In the genomic region with DNA sequence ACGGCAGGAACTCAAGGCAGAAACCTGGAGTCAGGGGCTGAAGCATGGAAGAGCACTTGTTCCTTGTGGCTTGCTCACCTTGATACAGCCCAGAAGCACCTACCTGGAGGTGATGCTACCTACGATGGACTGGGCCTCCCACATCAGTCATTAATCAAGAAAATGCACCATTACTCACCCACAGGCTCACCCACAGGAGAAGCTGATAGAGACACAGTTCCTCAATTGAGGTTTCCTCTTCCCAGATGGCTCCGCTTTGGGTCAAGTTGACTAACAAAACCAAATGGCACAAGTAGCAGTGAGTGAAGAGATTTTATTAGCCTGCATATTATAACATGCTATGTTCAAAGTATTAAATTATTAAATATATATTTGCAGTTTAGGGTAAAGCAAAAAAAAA, we compare ENCODE assay signal across 19 mouse cellular contexts. TPM values are rescaled to one million over a fixed set of nuclear protein-coding genes. Genes with fewer than 3 reads are reported as not detected.
DNase-seq lines count a peak whose midpoint lies in the region; ATAC-seq lines count a peak whose summit lies in the region.
"Had no signal": no experiment of that assay in that cellular context is flagged by ENCODE, and none has a peak within 500 bp of the region (broad histone marks: within the 10 kb centered on the region; RNA-seq: fewer than 3 reads in every experiment).

No protein-coding gene starts in this region.

- DNase-seq in 416B (ENCODE audit: low read depth): peak; percentile 17
- DNase-seq in heart, postnatal 4 days: no peak
- DNase-seq in neural tube, embryonic 10.5 days (ENCODE audit: extremely low spot score, low spot score): no peak
- DNase-seq: adrenal gland, adult 2 months; adrenal gland, postnatal 10 days; adrenal gland, postnatal 25 days; cerebellum, adult 11 months; cerebellum, adult 18-20 months; cerebellum, adult 8-10 months; cerebellum, adult 9-11 months; cerebellum, postnatal 14 days; cerebellum, postnatal 36 days; forebrain, postnatal 0 days had no signal

- peak; percentile 79 for ATAC-seq in granulocyte monocyte progenitor cell, adult 5-6 weeks (replicated peaks; ENCODE audit: poor library complexity, severe bottlenecking)
- ATAC-seq in megakaryocyte progenitor cell, adult 5-6 weeks (replicated peaks; ENCODE audit: poor library complexity): peak; percentile 78
- ATAC-seq: forebrain, embryonic 13.5 days; forebrain, embryonic 15.5 days; forebrain, postnatal 0 days had no signal

RNA-seq across cellular contexts. Expression of gene Ube2u, which starts 9.8 kb away (rescaled TPM):
- not detected in 2 replicates for total RNA-seq in granulocyte monocyte progenitor cell, adult 5-6 weeks (2014; fragmentation: Nextera tagmentation)
- not detected in 2 replicates for total RNA-seq in granulocyte monocyte progenitor cell, adult 5-6 weeks (2017)
- not detected in 2 replicates for total RNA-seq in megakaryocyte progenitor cell, adult 5-6 weeks (2015)
- total RNA-seq in megakaryocyte progenitor cell, adult 5-6 weeks (2017): not detected in 2 replicates
- total RNA-seq in heart, postnatal 4 days (2021): under 1 TPM; 0.31 to 0.36 TPM
- total RNA-seq: adrenal gland, postnatal 10 days; adrenal gland, postnatal 25 days; ES-E14; forebrain, postnatal 0 days; MEL had no signal
